Mouse (Mus musculus): ENCODE measurements around the gene Chat. TPM values are rescaled to one million over a fixed set of nuclear protein-coding genes. Genes with fewer than 3 reads are reported as not detected.
A peak's percentile ranks its signal among the peaks of the same experiment; 100 is the strongest.
"Not testable (repeated sequence)": the region's sequence is repeated elsewhere in the genome, so short reads cannot be mapped to it uniquely, and the experiment has no call there.

The Chat gene
- polyA plus RNA-seq, 1 experiment from 2014 or later: 3.0 TPM

DNA sequence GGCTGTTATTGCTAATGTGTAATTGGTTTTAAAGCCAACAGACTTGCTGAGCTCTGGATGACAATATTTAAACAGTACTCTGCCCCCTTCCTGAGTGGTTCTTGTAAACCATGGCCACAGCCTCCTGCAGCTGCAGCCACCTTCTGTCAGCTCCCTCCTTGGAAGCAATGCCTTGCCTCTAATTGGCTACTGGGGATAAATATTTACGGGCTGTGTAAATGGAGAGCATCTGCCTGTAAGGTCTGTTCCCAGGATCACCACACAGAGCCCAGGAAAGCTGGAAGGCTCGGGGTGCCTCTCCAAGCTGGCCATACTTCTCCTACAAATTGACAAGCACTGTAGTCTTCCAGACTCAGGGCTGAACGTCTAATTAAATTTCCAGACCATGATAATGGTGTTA is 26.0 kb downstream of the Chat start:
- Histone ChIP-seq H3K36me3 (no peaks in the 10 kb centered on the region), H3K4me2 (no peak overlapping the region), H3K9me3 (no peaks in the 10 kb centered on the region), H3K4me1 (replicated peaks) (no peaks in the 10 kb centered on the region), H3K9ac (no peak overlapping the region), H3K27ac (replicated peaks) (no peak overlapping the region), H3K27me3 (no peaks in the 10 kb centered on the region), H3K4me3 (no peak overlapping the region)
- 22% methylated on average over 3 of the region's 3 CpGs for whole genome bisulfite sequencing
- ATAC-seq (ENCODE audit: low FRiP score, low read depth): peak; percentile 48; the same call in 1 of the 2 replicates

DNA sequence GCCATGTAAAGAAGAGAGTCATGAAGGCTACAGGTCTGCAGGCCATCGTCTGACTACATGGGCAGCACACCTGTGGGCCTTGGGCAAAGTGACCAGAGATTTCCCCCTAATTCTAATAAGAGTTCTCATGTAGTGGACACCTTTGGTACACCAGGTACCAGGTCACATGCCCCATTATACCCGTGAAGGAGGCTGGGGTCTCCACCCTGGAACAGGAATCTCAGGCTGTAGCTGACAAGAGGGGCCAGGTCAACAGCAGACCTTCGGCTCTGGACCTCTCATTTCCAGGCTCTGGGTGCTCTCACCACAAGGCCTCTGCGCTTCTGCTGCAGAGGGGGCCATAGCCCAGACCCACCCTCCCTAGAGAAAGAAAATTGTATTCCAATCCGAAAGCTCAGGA is 26.5 kb downstream of the Chat start:
- no peaks in the 10 kb centered on the region for H3K36me3 ChIP-seq
- no peak overlapping the region for H3K4me3 ChIP-seq
- H3K9me3 ChIP-seq: no peaks in the 10 kb centered on the region
- H3K9ac ChIP-seq: no peak overlapping the region
- ATAC-seq (ENCODE audit: low FRiP score, low read depth): no peak
- no peaks in the 10 kb centered on the region for H3K4me1 ChIP-seq (replicated peaks)
- no peak overlapping the region for H3K27ac ChIP-seq (replicated peaks)
- WGBS: 69% methylated on average over 5 of the region's 5 CpGs
- H3K27me3 ChIP-seq: no peaks in the 10 kb centered on the region
- H3K4me2 ChIP-seq: no peak overlapping the region

DNA sequence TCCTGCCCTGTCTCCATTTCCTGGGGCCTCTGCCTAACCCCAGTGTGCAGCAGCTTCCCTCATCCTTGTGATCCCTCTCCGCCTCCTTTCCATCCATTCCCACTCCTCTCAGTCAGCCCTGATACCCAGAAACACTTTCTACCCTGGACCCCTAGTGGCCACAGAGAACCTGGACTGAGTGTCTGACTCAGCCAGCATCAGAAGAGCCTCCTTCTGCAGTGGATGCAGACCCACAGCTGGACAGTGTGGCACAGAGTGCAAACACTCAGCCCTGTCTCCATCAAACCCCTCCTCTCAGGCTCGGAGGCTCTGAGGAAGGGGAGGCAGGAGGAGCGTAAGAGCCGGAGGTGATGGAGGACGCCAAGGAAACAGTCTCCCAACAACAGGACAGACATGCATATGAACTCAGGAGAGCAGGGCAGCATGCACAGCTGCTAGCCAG is 28.4 kb downstream of the Chat start:
- H3K27ac ChIP-seq (replicated peaks): no peak overlapping the region
- 31% methylated on average over 5 of the region's 5 CpGs for WGBS
- no peaks in the 10 kb centered on the region for H3K36me3 ChIP-seq
- ATAC-seq (ENCODE audit: low FRiP score, low read depth): no peak
- H3K9ac ChIP-seq: no peak overlapping the region
- no peaks in the 10 kb centered on the region for H3K4me1 ChIP-seq (replicated peaks)
- no peak overlapping the region for H3K4me3 ChIP-seq
- no peak overlapping the region for H3K4me2 ChIP-seq
- H3K27me3 ChIP-seq: no peaks in the 10 kb centered on the region
- H3K9me3 ChIP-seq: no peaks in the 10 kb centered on the region

DNA sequence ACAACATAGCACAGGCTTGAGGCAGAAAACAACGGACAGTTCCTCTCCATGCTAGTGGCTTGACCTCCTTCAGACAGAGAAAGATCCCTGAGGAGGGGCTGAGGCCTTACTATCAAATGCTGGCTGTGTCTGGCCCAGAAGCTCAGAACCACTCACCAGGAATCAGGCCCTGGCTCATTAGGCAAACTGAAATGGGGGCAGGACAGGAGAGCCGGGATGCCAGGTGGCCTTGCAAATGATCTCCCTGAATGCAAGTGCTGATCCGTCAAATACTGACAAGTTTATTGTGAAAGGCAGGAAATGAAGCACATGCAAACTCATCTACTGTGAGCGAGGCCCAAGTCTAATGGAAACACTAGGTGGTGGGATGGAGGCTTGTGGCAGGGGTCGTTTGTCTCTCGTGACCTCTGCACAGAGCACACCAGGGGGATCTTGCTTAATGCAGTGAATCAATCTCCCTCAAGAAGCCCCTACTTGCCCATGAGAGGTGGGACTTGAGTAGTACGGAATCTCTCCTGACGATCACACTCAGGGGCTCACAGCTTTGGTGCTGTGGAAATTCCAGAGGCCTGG is 36.7 kb downstream of the Chat start:
- Histone ChIP-seq H3K4me1 (replicated peaks) (no peaks in the 10 kb centered on the region), H3K9me3 (no peaks in the 10 kb centered on the region), H3K9ac (no peak overlapping the region), H3K4me2 (no peak overlapping the region), H3K27ac (replicated peaks) (no peak overlapping the region), H3K27me3 (no peaks in the 10 kb centered on the region), H3K36me3 (no peaks in the 10 kb centered on the region), H3K4me3 (no peak overlapping the region)
- no peak for ATAC-seq (ENCODE audit: low FRiP score, low read depth)
- 16% methylated on average over 8 of the region's 8 CpGs for WGBS

DNA sequence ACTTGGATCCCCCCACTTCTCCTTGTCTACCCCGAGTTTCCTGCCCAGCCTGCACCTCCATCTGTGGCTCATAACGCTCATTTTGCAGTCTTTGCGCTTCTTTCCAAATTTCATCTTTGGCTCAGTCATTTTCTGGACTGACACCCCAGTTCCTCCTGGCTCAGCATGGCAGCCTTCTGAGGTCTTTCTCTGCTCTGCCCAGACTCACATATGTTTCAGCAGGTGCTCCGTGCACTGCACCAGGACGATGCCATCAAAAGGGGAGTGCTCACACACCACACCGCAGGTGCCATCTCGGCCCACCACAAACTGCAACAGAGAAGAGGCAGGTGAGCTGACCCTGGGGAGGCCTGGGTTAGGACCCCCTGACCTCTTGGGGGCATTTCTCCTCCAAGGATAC is 41.8 kb downstream of the Chat start:
- H3K9ac ChIP-seq: no peak overlapping the region
- ATAC-seq (ENCODE audit: low FRiP score, low read depth): no peak
- 87% methylated on average over 7 of the region's 7 CpGs for WGBS

DNA sequence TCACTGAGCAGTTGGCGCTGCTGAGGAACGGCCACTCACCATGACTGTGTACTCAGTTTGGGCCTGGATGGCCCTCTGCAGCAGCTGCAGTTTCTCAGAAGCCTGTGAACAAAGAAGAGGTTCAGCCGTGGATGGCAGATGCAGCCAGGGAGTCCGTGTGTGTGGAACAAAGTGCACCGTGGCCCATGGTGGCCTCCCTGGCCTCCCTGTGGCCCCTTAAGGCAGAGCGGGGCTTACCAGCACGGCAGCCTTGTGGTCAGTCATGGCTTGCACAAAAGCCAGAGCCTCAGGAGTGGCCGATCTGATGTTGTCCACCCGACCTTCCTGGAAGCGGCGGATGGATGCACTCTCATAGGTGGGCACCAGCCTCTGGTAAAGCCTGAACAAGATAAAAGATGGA is 47.0 kb downstream of the Chat start:
- WGBS: 75% methylated on average over 11 of the region's 11 CpGs
- no peaks in the 10 kb centered on the region for H3K4me1 ChIP-seq (replicated peaks)
- no peak overlapping the region for H3K4me3 ChIP-seq
- no peaks in the 10 kb centered on the region for H3K27me3 ChIP-seq
- no peaks in the 10 kb centered on the region for H3K36me3 ChIP-seq
- no peak for ATAC-seq (ENCODE audit: low FRiP score, low read depth)
- H3K9me3 ChIP-seq: no peaks in the 10 kb centered on the region; the same call in 1 of the 2 replicates
- H3K27ac ChIP-seq (replicated peaks): no peak overlapping the region
- no peak overlapping the region for H3K9ac ChIP-seq
- no peak overlapping the region for H3K4me2 ChIP-seq

More for the DNA sequence above, 41.8 kb downstream of the Chat start:
- H3K4me2 ChIP-seq: no peak overlapping the region
- H3K9me3 ChIP-seq: no peaks in the 10 kb centered on the region
- no peak overlapping the region for H3K4me3 ChIP-seq
- no peaks in the 10 kb centered on the region for H3K36me3 ChIP-seq
- H3K4me1 ChIP-seq (replicated peaks): no peaks in the 10 kb centered on the region
- H3K27ac ChIP-seq (replicated peaks): no peak overlapping the region
- no peaks in the 10 kb centered on the region for H3K27me3 ChIP-seq

DNA sequence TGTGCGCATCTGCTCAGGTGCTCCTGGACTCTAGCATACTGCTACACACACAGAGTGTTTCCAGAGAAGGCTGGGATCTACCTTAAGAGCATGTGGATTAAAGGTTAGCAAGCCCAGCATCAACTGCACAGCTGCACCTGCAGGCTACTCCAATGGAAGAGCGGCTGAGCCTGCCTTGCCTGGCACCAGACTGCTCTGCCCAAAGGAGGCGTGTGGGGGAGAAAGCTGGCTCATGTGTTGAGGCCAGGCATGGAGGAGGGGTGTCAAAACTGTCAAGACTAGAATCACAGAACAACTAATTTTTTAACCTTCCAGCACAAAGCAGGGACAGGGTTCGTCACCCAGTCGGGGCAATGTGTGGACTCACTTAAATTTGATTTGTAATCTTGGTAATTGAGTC is 53.7 kb downstream of the Chat start:
- Histone ChIP-seq H3K27me3 (0 out of 2 replicates have a peak, but pooled peaks cover 4% of the 10 kb centered on the region), H3K4me3 (no peak overlapping the region), H3K9me3 (no peaks in the 10 kb centered on the region; the same call in 1 of the 2 replicates), H3K9ac (no peak overlapping the region), H3K4me2 (no peak overlapping the region), H3K27ac (replicated peaks) (no peak overlapping the region), H3K36me3 (no peaks in the 10 kb centered on the region), H3K4me1 (replicated peaks) (no peaks in the 10 kb centered on the region)
- ATAC-seq (ENCODE audit: low FRiP score, low read depth): no peak
- 82% methylated on average over 5 of the region's 5 CpGs for whole genome bisulfite sequencing

DNA sequence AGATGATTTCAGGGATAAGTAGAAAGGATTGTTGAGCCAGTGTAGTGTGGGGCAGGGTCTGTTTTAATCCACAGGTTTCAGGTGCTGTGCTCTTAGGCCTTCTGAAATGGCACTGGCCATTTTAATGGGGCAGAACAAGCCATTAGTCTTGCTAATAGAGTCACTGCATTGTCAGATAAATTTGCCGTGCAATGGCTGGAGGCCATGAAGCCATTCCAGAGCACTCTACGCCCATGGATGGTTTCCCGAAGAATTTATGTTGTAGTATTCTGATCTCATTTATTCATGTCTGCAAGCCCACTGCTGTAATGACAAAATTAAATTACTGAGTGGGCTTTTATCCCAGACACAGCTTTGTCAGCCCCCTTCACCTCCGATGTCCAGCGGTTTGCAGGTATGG is 55.7 kb downstream of the Chat start:
- no peak for ATAC-seq (ENCODE audit: low FRiP score, low read depth)
- 57% methylated on average over 5 of the region's 5 CpGs for WGBS
- no peak overlapping the region for H3K27ac ChIP-seq (replicated peaks)

DNA sequence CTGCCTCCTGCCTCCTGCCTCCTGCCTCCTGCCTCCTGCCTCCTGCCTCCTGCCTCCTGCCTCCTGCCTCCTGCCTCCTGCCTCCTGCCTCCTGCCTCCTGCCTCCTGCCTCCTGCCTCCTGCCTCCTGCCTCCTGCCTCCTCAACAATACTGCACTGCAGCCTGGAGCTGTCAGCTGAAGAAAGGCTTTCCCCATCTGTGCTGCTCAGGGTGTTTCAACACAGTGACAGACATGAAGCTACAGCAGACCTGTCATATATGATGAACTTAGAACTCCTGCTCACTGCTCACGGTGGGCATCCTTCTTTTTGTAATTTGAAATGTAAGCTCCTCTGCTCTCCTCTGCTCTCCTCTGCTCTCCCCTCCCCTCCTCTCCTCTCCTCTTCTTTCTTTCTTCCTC is 60.4 kb downstream of the Chat start:
- H3K9me3 ChIP-seq; H3K27me3 ChIP-seq; H3K9ac ChIP-seq; ATAC-seq (ENCODE audit: low FRiP score, low read depth); H3K27ac ChIP-seq (replicated peaks); H3K4me3 ChIP-seq; H3K4me1 ChIP-seq (replicated peaks); H3K36me3 ChIP-seq; H3K4me2 ChIP-seq: not testable (repeated sequence)
- WGBS: 54% methylated on average over 1 of the region's 1 CpGs

More for the DNA sequence above, 55.7 kb downstream of the Chat start:
- Histone ChIP-seq H3K9ac (no peak overlapping the region), H3K4me2 (no peak overlapping the region), H3K4me1 (replicated peaks) (no peaks in the 10 kb centered on the region), H3K36me3 (no peaks in the 10 kb centered on the region), H3K4me3 (no peak overlapping the region), H3K9me3 (no peaks in the 10 kb centered on the region), H3K27me3 (0 out of 2 replicates have a peak, but pooled peaks cover 4% of the 10 kb centered on the region)

DNA sequence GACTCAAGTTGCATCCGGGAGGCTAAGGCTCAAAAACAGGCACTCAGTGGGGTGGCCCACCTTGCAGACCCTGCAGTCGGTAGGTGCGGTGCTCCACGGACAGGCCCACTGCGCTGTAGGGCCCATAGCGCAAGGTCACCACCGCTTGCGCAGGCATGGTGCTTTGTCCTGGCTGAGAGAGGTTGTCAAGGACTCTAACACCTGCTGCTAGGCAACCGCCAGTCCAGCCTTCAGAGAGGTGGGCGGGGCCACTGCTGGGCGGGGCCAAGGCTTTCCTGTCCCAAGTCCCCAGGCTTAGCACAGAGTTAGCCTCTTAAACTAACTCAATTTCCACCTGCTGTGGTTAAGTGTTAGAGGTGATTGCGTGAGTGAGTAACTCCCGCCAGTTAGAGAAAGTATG is 77.6 kb downstream of the Chat start, which contains the start of gene 1700024G13Rik:
TSS of gene 1700024G13Rik (minus strand) at position 196 of the 400 bp plus-strand sequence.
- Histone ChIP-seq H3K4me3 (no peak within 1 kb of the TSS), H3K9me3 (no peaks in the 10 kb centered on the region), H3K4me2 (peak within 1 kb of the TSS; percentile 40), H3K27me3 (no peaks in the 10 kb centered on the region), H3K9ac (no peak within 1 kb of the TSS), H3K36me3 (no peaks in the 10 kb centered on the region), H3K4me1 (replicated peaks) (peaks cover 4% of the 10 kb centered on the region; the same call in 1 of the 2 replicates), H3K27ac (replicated peaks) (no peak within 1 kb of the TSS)
- WGBS: 3% methylated on average over 13 of the region's 13 CpGs
- no peak for ATAC-seq (ENCODE audit: low FRiP score, low read depth)

DNA sequence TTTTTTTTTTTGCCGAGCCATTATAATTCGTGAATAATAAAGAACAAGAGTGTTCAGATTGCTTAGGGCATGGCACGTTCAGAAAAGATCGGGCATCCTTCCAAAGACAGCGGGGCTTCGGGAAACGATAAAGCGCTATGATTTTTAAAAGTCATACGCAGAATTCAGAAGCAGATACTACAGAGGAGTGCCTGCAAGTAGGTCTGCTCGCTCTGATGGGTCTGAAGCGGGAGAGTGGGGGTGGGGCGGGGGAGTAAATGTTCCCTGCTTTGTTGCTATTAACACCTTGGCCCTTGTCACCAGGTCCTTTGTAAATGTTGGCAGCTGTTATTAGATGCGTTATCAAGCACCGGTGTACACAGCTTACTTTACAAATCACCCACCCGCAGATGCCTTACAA is 84.2 kb downstream of the Chat start:
- no peak overlapping the region for H3K27ac ChIP-seq (replicated peaks)
- no peaks in the 10 kb centered on the region for H3K27me3 ChIP-seq
- ATAC-seq (ENCODE audit: low FRiP score, low read depth): no peak
- WGBS: 31% methylated on average over 15 of the region's 15 CpGs
- H3K9ac ChIP-seq: no peak overlapping the region
- H3K9me3 ChIP-seq: no peaks in the 10 kb centered on the region
- H3K36me3 ChIP-seq: no peaks in the 10 kb centered on the region
- no peak overlapping the region for H3K4me3 ChIP-seq
- peak overlapping the region; percentile 23; the same call in 1 of the 2 replicates for H3K4me2 ChIP-seq
- H3K4me1 ChIP-seq (replicated peaks): peaks cover 22% of the 10 kb centered on the region

DNA sequence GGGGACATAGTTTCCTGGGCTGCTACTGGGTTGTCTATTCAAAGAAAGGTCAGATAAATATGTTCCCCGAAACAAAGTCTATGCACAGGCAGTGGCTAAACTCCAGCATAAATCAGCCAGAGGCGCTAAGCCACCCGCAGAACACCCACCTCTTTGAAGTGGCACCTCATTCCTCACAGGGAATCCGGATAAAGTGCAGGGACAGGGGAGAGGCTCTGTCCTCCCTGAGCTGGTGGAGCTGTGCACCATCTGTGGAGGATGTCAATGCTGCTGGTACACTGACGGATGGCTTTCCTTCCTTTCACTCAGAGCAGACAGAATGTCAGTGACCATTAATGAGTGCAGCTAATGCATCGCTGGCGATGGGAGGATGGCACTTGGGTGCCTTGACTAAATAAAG is 84.7 kb downstream of the Chat start:
- 0 out of 2 replicates have a peak, but pooled peaks have one; percentile 49 for ATAC-seq (ENCODE audit: low FRiP score, low read depth)
- Histone ChIP-seq H3K36me3 (no peaks in the 10 kb centered on the region), H3K27me3 (no peaks in the 10 kb centered on the region), H3K9me3 (no peaks in the 10 kb centered on the region), H3K4me1 (replicated peaks) (peaks cover 22% of the 10 kb centered on the region), H3K27ac (replicated peaks) (no peak overlapping the region), H3K4me3 (no peak overlapping the region), H3K4me2 (peak overlapping the region; percentile 23; the same call in 1 of the 2 replicates), H3K9ac (no peak overlapping the region)
- 19% methylated on average over 7 of the region's 7 CpGs for WGBS

DNA sequence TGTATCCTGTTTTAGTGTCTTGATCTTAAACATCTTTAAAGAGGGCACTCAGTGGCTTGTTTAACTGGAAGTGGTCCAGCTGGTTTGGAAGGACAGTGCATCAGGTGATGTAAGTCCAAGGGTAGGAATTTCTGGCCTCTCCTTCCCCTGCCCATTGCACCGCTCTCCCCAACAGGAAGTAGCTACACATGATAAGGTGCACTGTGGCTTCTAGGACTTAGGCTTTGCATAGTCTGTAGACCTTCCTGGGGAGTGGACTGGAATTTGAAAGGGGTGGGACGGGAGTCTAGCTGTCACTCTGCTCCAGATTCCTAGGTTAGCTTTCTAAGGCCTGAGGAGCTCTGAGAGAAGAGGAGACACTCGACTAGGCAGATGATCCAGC is 85.7 kb downstream of the Chat start:
- Histone ChIP-seq H3K27me3 (no peaks in the 10 kb centered on the region), H3K27ac (replicated peaks) (no peak overlapping the region), H3K9ac (no peak overlapping the region), H3K9me3 (no peaks in the 10 kb centered on the region), H3K36me3 (no peaks in the 10 kb centered on the region), H3K4me1 (replicated peaks) (peaks cover 22% of the 10 kb centered on the region), H3K4me3 (no peak overlapping the region), H3K4me2 (no peak overlapping the region)
- ATAC-seq (ENCODE audit: low FRiP score, low read depth): no peak
- WGBS: 49% methylated on average over 3 of the region's 3 CpGs
